Mouse (Mus musculus) neural tube, embryonic 15.5 days (tissue): ENCODE data around the gene Gm42906. TPM values are rescaled to one million over a fixed set of nuclear protein-coding genes. Genes with fewer than 3 reads are reported as not detected.

ENCODE experiments used
- ATAC-seq: fragments of 200-750 bp; cut with Nextera tagmentation; 2 replicates; pipeline ENCODE4 v1.8.0; 2017; ENCODE audit warnings: mild to moderate bottlenecking, moderate TSS enrichment, moderate library complexity; ENCODE audit not compliant: low FRiP score
- H3K27ac ChIP-seq: fragments of 300-500 bp; sonication (generic); replicated peaks from 2 replicates; pipeline ENCODE4 v1.5.1; 2015; ENCODE audit warnings: mild to moderate bottlenecking, inconsistent platforms
- H3K27me3 ChIP-seq: fragments of 300-500 bp; sonication (generic); replicated peaks from 2 replicates; pipeline ENCODE4 v1.6.1; 2015; ENCODE audit warnings: inconsistent platforms
- H3K36me3 ChIP-seq: fragments of 300-500 bp; sonication (generic); 2 replicates; pipeline ENCODE4 v1.6.1; 2015; ENCODE audit warnings: inconsistent platforms
- H3K4me1 ChIP-seq: fragments of 300-500 bp; sonication (generic); 2 replicates; pipeline ENCODE4 v1.6.1; 2015; ENCODE audit warnings: inconsistent platforms
- H3K4me2 ChIP-seq: fragments of 300-500 bp; sonication (generic); 2 replicates; pipeline ENCODE4 v1.6.1; 2015; ENCODE audit warnings: inconsistent platforms, mild to moderate bottlenecking, moderate library complexity
- H3K4me3 ChIP-seq: fragments of 300-500 bp; sonication (generic); replicated peaks from 2 replicates; pipeline ENCODE4 v1.5.1; 2015; ENCODE audit warnings: mild to moderate bottlenecking, inconsistent platforms
- H3K9ac ChIP-seq: fragments of 300-500 bp; sonication (generic); replicated peaks from 2 replicates; pipeline ENCODE4 v1.6.1; 2015; ENCODE audit warnings: mild to moderate bottlenecking, inconsistent platforms
- H3K9me3 ChIP-seq: fragments of 300-500 bp; sonication (generic); replicated peaks from 2 replicates; pipeline ENCODE4 v1.6.1; 2016; ENCODE audit warnings: inconsistent platforms
- WGBS: fragments of 180-500 bp; shearing (Covaris S2); methylation state at CpG from one replicate; pipeline ENCODE4 v1.1.7; 2015; ENCODE audit warnings: mixed read lengths; 5-methylcytosine and 5-hydroxymethylcytosine counted together
- polyA plus RNA-seq: library from polyadenylated mRNA; unstranded; fragments of >200 nt; fragmentation: Nextera tagmentation; extraction: Ambion mirVana; gene quantifications from 2 replicates; pipeline ENCODE4 v1.2.1, GENCODE M21; 2015

The Gm42906 gene
- polyA plus RNA-seq, 1 experiment from 2014 or later = not detected

GRCm38 (mm10) chr5:151389827-151390226, 38.1 kb downstream of the Gm42906 start:
- Histone ChIP-seq H3K4me3 (no peak overlapping the region), H3K27ac (no peak overlapping the region), H3K4me1 (no peaks in the 10 kb centered on the region), H3K9ac (no peak overlapping the region), H3K4me2 (no peak overlapping the region), H3K9me3 (no peaks in the 10 kb centered on the region), H3K27me3 (no peaks in the 10 kb centered on the region), H3K36me3 (no peaks in the 10 kb centered on the region)
- 54% methylated on average over 1 of the region's 1 CpGs for WGBS
- ATAC-seq = no peak

- no peak overlapping the region for H3K27ac ChIP-seq
- 79% methylated on average over 2 of the region's 2 CpGs for WGBS
- H3K9ac ChIP-seq = no peak overlapping the region
- H3K4me1 ChIP-seq = no peaks in the 10 kb centered on the region
- no peak overlapping the region for H3K4me2 ChIP-seq
- no peak for ATAC-seq
- no peaks in the 10 kb centered on the region for H3K9me3 ChIP-seq
- H3K27me3 ChIP-seq = no peaks in the 10 kb centered on the region
- no peaks in the 10 kb centered on the region for H3K36me3 ChIP-seq
- no peak overlapping the region for H3K4me3 ChIP-seq
Measured at GRCm38 (mm10) chr5:151379896-151380295, 48.1 kb downstream of the Gm42906 start.

GRCm38 (mm10) chr5:151379210-151379609, 48.8 kb downstream of the Gm42906 start:
- H3K27ac ChIP-seq = no peak overlapping the region
- no peak overlapping the region for H3K9ac ChIP-seq
- 82% methylated on average over 2 of the region's 2 CpGs for WGBS
- no peaks in the 10 kb centered on the region for H3K4me1 ChIP-seq
- no peaks in the 10 kb centered on the region for H3K27me3 ChIP-seq
- H3K36me3 ChIP-seq = no peaks in the 10 kb centered on the region
- H3K4me2 ChIP-seq = no peak overlapping the region
- H3K4me3 ChIP-seq = no peak overlapping the region
- H3K9me3 ChIP-seq = no peaks in the 10 kb centered on the region
- no peak for ATAC-seq

- Histone ChIP-seq H3K9ac (no peak overlapping the region), H3K27ac (no peak overlapping the region), H3K27me3 (no peaks in the 10 kb centered on the region), H3K9me3 (no peaks in the 10 kb centered on the region), H3K4me1 (no peaks in the 10 kb centered on the region), H3K4me2 (no peak overlapping the region), H3K36me3 (no peaks in the 10 kb centered on the region), H3K4me3 (no peak overlapping the region)
- 86% methylated on average over 4 of the region's 4 CpGs for WGBS
- ATAC-seq = no peak
Measured at GRCm38 (mm10) chr5:151376931-151377330, 51.0 kb downstream of the Gm42906 start.

- Histone ChIP-seq H3K9ac (no peak overlapping the region), H3K36me3 (no peaks in the 10 kb centered on the region), H3K27me3 (no peaks in the 10 kb centered on the region), H3K4me3 (no peak overlapping the region), H3K4me2 (no peak overlapping the region), H3K4me1 (0 out of 2 replicates have a peak, but pooled peaks cover 2% of the 10 kb centered on the region), H3K9me3 (no peaks in the 10 kb centered on the region), H3K27ac (no peak overlapping the region)
- no peak for ATAC-seq
- 67% methylated on average over 2 of the region's 2 CpGs for WGBS
Measured at GRCm38 (mm10) chr5:151374825-151375224, 53.1 kb downstream of the Gm42906 start.

GRCm38 (mm10) chr5:151371130-151371529, 56.8 kb downstream of the Gm42906 start:
- WGBS = 68% methylated on average over 2 of the region's 2 CpGs
- Histone ChIP-seq H3K4me1 (peaks cover 15% of the 10 kb centered on the region), H3K9ac (no peak overlapping the region), H3K27me3 (no peaks in the 10 kb centered on the region), H3K27ac (no peak overlapping the region), H3K36me3 (no peaks in the 10 kb centered on the region), H3K9me3 (no peaks in the 10 kb centered on the region), H3K4me3 (no peak overlapping the region), H3K4me2 (no peak overlapping the region)
- ATAC-seq = no peak

- H3K4me2 ChIP-seq = peak overlapping the region; percentile 69
- WGBS = 52% methylated on average over 5 of the region's 5 CpGs
- H3K36me3 ChIP-seq = no peaks in the 10 kb centered on the region
- peak overlapping the region; percentile 51 for H3K4me3 ChIP-seq
- H3K27ac ChIP-seq = peak overlapping the region; percentile 95
- no peaks in the 10 kb centered on the region for H3K9me3 ChIP-seq
- H3K9ac ChIP-seq = peak overlapping the region; percentile 74
- no peak for ATAC-seq
- no peaks in the 10 kb centered on the region for H3K27me3 ChIP-seq
- H3K4me1 ChIP-seq = peaks cover 15% of the 10 kb centered on the region
Measured at GRCm38 (mm10) chr5:151369306-151369721, 58.6 kb downstream of the Gm42906 start.

- H3K4me3 ChIP-seq = peak overlapping the region; percentile 51
- ATAC-seq = peak; percentile 98
- peak overlapping the region; percentile 74 for H3K9ac ChIP-seq
- H3K36me3 ChIP-seq = no peaks in the 10 kb centered on the region
- no peaks in the 10 kb centered on the region for H3K27me3 ChIP-seq
- H3K4me1 ChIP-seq = peaks cover 15% of the 10 kb centered on the region
- H3K9me3 ChIP-seq = no peaks in the 10 kb centered on the region
- H3K27ac ChIP-seq = peak overlapping the region; percentile 95
- under 1% methylated on average over 75 of the region's 75 CpGs for WGBS
- H3K4me2 ChIP-seq = peak overlapping the region; percentile 69
Measured at GRCm38 (mm10) chr5:151368395-151369190, 59.4 kb downstream of the Gm42906 start.

GRCm38 (mm10) chr5:151367881-151368394, 60.0 kb downstream of the Gm42906 start:
- H3K36me3 ChIP-seq = no peaks in the 10 kb centered on the region
- 7% methylated on average over 16 of the region's 16 CpGs for WGBS
- peak overlapping the region; percentile 56 for H3K9ac ChIP-seq
- peak overlapping the region; percentile 95 for H3K27ac ChIP-seq
- peak overlapping the region; percentile 51 for H3K4me3 ChIP-seq
- no peaks in the 10 kb centered on the region for H3K27me3 ChIP-seq
- peaks cover 15% of the 10 kb centered on the region for H3K4me1 ChIP-seq
- peak overlapping the region; percentile 57 for H3K4me2 ChIP-seq
- ATAC-seq = peak; percentile 48
- H3K9me3 ChIP-seq = no peaks in the 10 kb centered on the region

GRCm38 (mm10) chr5:151367317-151367716, 60.6 kb downstream of the Gm42906 start:
- no peaks in the 10 kb centered on the region for H3K36me3 ChIP-seq
- peak overlapping the region; percentile 57 for H3K4me2 ChIP-seq
- ATAC-seq = no peak
- H3K27me3 ChIP-seq = no peaks in the 10 kb centered on the region
- H3K27ac ChIP-seq = peak overlapping the region; percentile 95
- H3K9ac ChIP-seq = peak overlapping the region; percentile 56
- H3K4me3 ChIP-seq = peak overlapping the region; percentile 51
- 90% methylated on average over 1 of the region's 1 CpGs for WGBS
- H3K4me1 ChIP-seq = peaks cover 15% of the 10 kb centered on the region
- no peaks in the 10 kb centered on the region for H3K9me3 ChIP-seq

- H3K4me1 ChIP-seq = peaks cover 7% of the 10 kb centered on the region
- H3K9me3 ChIP-seq = no peaks in the 10 kb centered on the region
- no peaks in the 10 kb centered on the region for H3K36me3 ChIP-seq
- H3K27ac ChIP-seq = no peak overlapping the region
- no peak overlapping the region for H3K9ac ChIP-seq
- H3K27me3 ChIP-seq = no peaks in the 10 kb centered on the region
- no peak overlapping the region for H3K4me3 ChIP-seq
- H3K4me2 ChIP-seq = no peak overlapping the region
- WGBS = 87% methylated on average over 3 of the region's 3 CpGs
- ATAC-seq = no peak
Measured at GRCm38 (mm10) chr5:151363343-151364000, 64.5 kb downstream of the Gm42906 start.

GRCm38 (mm10) chr5:151349616-151350015, 78.3 kb downstream of the Gm42906 start:
- 83% methylated on average over 1 of the region's 1 CpGs for WGBS
- H3K36me3 ChIP-seq = no peaks in the 10 kb centered on the region
- H3K27ac ChIP-seq = no peak overlapping the region

More at GRCm38 (mm10) chr5:151349616-151350015, 78.3 kb downstream of the Gm42906 start:
- Histone ChIP-seq H3K4me3 (no peak overlapping the region), H3K27me3 (no peaks in the 10 kb centered on the region), H3K4me2 (no peak overlapping the region), H3K9me3 (no peaks in the 10 kb centered on the region), H3K4me1 (no peaks in the 10 kb centered on the region), H3K9ac (no peak overlapping the region)
- no peak for ATAC-seq
